Mouse (Mus musculus) G1E-ER4 (cell line): ENCODE data around the gene Agbl2. TPM values are rescaled to one million over a fixed set of nuclear protein-coding genes. Genes with fewer than 3 reads are reported as not detected.

Source experiments
- GATA1 ChIP-seq: IDR thresholded peaks from one replicate; pipeline ENCODE4 v1.8.0; 2012; ENCODE audit warnings: low read length, inconsistent platforms
- polyA plus RNA-seq: library from polyadenylated mRNA; stranded (reverse); fragments of >175 nt; gene quantifications from 2 replicates; pipeline ENCODE4 v1.2.3, GENCODE M21; 2012

Gene Agbl2
- polyA plus RNA-seq, result not detected in 2 replicates

DNA sequence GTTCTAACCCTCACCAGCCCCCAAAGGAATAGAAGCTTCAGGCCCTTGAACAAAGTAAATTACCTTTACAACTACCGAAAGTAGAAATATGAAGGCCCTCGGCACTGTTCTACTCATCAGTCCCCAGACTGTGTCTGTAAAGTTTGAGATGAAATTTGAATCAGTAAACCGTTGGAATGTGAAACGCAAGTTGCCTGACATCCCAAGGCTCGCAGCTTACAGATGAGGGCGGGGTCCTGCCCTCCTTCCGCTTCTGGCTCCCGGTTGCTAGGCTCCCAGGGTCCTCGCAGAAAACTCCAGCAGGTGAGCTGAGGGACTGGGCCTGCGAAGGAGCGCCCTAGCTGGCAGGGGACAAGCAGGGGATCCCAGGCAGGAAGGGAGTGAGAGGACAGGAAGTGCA lies at the start of gene Agbl2:
Gene Agbl2 (plus strand): TSS at position 270 of the 400 bp plus-strand sequence.
- no peak for TF ChIP-seq GATA1

DNA sequence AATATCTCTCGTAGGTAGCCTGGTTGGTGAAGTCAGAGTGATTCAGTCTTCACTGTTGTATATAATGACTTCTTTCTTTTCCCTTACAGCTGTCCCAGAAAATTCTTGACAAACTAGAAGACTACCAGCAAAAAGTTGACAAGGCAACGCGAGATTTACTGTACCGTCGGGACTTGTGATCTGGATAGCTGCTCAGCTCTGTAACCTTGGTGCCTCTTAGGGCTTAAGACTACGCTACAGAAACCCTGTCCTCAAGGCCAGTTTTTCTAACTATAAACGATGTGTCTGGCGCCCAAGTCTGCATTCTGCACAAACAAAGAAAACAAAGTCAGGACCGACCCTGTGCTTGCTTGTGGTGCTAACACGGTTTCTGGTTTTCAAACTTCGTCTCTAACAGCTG lies 47.2 kb upstream of the Agbl2 start:
- TF ChIP-seq GATA1, result no peak

DNA sequence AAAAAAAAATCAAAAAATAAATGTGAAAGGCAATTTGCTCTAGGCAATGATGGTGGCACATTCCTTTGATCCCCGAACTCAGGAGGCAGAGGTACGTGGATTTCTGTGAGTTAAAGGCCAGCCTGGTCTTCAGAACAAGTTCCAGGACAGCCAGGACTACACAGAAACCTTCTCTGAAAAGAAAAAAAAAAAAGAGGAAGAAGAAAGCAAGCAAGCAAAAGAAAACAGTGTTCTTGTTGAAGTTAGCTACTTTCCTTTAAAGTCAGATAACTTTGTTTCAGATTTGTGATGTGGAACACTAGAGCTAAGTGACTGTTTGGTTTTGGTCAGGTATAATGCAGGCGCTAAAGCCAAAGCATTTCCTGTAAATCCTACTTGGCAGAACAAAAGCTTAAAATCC lies 43.7 kb upstream of the Agbl2 start:
- no peak for TF ChIP-seq GATA1

DNA sequence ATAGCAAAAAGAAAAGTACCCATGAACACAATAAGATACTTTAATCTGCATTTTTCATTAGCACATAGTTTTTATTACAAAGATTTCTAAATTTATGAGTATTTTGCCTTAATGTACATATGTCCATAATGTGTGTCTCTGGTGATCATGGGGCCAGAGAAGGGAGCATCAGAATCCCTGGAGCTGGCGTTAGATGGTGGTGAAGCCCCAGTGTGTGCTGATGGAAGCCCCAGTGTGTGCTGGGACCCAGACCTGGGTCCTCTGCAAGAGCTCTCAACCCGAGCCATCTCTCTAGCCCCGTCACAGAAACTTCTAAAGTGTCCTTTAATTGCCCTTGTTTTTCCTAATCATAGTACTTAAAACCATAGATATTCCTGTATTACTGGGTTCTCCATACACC lies 43.2 kb upstream of the Agbl2 start:
- TF ChIP-seq GATA1, result no peak

DNA sequence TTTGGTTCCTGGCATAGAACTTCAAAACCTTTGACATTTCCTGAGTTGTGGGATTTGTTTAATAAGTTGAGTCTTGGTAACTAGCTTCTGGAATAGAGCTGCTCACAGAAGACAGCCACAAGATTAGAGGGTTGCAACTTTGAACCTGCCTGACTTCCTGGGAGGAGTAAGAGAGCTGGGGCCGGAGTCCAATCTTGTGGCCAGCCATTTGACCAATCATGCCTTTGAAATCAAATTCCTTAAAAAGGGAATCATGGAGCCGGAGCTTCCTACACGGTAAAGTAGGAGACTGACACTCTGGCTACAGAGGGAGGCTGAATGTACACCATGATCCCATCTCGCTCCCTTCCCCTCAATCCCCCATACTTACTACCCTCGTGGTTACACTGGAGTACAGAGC lies 42.6 kb upstream of the Agbl2 start:
- no peak for TF ChIP-seq GATA1

DNA sequence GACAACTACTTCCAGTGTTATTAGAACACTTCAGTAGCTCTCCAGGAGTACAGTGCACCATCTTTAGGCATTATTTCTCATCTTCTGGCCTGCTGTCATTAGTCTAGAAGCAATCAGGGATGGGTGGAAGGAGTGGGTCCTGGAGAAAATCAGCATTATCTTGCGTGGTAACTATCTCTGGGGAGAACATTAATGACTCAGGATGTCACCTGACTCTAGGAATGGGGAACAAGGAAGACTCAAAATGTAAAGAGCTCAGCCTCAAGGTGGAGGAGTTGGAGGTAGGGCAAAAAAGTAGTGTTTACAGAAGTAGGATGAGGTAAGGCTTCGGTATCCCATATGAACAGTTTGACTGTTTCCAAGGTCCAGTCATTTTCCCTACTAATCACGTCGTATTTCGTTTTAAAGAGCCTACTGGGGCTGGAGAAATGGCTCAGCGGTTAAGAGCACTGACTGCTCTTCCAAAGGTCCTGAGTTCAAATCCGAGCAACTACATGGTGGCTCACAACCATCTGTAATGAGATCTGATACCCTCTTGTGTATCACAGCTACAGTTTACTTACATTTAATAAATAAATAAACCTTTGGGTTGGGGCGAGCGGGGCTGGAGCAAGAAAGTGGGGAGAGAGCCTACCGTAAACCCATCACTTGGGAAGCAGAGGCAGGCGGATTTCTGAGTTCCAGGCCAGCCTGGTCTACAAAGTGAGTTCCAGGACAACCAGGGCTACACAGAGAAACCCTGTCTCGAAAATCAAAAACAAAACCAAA lies 38.1 kb upstream of the Agbl2 start:
- no peak for TF ChIP-seq GATA1

DNA sequence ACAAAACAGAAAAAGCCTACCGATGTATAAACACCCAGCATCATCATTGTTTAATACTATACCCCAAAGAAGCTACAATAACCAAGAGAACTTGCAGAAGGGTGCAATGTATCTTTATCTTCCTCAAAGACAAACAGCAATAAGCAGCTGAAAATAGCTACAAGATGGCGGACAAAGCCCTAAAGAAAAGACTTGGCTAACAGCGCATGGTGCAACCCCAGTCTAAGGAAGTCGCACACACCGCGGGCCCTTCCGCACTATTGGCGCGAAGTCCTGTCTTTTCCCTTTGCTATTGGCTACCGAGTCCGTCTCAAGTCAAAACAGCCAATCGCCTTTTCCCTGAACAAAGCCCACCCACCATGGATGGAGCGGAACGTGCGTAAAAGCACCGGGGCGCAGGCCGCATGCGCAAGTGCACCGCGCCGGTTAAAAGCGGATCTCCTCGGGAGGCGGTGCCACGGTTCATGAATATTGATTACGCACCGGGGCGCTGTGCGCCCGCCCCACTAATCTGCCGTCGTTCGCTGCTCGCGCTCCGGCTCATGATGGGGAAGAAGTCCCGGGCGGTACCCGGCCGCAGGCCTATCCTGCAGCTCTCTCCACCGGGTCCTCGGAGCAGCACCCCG lies 37.4 kb upstream of the Agbl2 start, which contains the start of gene Fnbp4:
Gene Fnbp4 (plus strand): TSS at position 318 of the 626 bp plus-strand sequence.
- no peak for TF ChIP-seq GATA1

DNA sequence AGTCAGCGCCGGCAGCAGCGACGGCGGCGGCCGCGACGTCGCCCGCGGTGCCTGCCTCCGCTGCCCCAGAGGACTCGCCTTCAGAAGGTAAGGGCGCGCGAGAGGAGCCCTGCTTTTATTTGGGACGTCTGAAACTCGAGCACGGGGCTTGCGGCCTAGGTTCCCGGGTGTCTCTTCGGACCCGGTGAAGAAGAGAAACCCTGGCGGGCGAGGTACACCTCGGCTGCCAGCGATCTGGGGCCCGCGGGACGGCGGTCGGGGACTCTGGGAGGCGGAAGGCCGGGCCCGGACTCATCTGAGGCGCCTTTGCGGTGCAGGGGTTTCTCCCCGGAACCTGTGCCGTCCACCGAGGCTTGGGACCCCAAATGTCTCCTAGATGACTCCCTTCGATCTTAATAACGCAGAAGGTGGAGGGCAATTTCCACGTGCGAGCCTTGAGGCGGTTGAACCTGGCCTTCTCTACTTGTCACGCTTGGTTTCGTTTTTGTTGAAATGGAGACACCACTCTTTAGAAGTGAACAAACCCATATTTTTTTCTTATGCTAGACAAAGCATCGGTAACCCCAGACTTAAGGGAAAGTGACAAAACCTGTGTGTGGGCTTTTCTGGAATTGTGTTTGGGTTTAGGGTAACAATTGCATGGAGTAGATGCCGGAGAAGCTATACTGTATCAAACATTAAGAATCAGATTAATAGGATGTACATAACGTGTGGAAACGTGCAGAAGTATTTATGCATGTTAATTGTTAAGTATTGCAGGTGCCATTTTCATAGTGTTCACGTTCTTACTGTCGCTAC lies 36.6 kb upstream of the Agbl2 start:
- TF ChIP-seq GATA1, result no peak

DNA sequence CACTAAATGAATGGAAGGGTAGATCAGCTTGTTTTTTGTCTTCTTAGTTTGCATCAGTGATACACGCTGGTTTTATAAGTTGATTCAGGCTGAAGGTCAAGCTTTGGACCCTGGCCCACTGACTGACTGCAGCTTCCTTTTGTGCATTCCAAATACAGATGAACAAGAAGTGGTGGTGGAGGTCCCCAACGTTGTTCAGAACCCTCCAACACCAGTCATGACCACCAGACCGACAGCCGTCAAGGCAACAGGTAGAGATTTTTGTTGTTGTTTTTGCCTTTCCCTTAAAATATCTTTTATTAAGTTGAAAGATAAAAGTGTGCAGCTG lies 36.0 kb upstream of the Agbl2 start:
- no peak for TF ChIP-seq GATA1

DNA sequence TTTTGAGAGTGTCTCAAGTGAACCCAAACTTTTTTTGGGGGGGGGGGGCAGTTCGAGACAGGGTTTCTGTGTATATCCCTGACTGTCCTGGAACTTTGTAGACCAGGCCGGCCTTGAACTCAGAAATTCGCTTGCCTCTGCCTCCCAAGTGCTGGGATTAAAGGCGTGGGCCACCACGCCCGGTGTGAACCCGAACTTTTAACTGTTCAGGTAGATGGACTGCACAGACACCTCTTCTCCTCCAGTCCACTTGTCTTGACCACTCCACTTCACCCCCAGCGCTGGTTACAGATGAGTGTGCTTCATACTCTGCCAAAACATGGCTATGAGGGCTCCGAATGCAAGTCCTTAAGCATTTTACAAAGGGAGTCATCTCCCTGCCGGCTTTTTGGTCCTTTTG lies 35.4 kb upstream of the Agbl2 start:
- no peak for TF ChIP-seq GATA1

DNA sequence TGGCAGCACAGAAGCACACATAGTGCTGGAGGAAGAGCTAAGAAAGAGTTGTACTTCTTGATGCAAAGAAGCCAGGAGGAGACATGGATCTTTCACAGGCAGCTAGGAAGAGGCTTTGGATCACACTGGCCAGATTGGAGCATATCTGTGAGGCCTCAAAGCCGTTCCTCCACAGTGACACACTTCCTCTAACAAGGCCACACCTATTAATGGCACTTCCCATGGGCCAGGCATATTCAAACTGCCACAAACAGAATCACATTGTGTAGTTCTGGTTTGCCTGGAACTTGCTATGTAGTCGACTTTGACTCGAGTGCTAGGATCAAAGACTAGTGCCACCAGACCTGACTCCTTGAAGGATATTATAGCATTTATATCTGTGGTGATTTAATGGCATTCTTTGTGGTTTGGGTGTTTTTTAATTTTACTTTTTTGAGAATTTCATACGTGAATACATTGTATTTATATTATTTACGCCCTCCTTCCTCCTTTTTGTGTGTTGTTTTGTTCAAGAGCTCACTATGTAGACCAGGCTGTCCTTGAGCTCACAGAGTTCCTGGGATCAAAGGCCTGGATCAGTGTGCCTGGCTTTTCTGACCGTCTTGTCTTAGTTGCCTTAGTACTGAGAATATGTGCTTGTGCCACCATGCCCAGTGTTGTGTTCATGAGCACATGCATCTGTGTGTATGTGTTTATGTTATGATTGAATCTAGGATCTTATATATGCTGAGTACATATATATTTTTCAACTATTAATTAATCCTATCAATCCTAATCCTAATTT lies 32.7 kb upstream of the Agbl2 start:
- no peak for TF ChIP-seq GATA1

DNA sequence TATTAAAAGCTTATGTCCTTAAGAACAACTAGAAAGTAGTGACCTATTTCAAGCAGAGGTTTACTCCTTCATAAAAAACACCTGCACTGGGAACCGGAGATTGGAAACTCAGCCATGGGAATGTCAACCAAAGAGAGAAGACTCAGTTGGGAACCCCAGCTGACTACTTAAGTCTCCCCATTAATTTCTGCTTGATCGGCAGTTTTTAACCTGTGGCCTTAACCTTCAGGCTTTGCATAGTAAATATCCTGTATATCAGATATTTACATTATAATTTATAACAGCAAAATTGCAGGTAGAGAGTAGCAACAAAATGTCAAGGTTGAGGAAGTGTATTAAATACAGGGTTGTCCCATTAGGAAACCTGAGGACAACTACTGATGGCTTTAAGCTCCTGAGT lies 29.0 kb upstream of the Agbl2 start:
- no peak for TF ChIP-seq GATA1

DNA sequence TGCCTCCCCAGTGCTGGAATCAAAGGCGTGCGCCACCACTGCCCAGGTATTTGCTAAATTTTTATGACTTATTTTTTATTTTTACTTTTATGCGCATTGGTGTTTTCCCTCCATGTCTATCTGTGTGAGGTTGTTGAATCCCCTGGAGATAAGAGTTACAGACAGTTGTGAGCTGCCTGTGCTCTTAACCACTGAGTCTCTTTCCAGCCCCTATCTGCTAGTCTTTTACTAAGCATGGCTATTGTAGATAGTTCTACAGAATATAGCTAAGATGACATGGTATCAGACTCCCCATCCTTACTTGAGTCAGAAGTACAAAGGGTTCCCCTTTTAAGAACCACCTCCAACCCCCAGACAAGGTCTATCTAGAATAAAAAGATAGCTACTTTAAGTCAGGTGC lies 28.3 kb upstream of the Agbl2 start:
- TF ChIP-seq GATA1, result no peak

DNA sequence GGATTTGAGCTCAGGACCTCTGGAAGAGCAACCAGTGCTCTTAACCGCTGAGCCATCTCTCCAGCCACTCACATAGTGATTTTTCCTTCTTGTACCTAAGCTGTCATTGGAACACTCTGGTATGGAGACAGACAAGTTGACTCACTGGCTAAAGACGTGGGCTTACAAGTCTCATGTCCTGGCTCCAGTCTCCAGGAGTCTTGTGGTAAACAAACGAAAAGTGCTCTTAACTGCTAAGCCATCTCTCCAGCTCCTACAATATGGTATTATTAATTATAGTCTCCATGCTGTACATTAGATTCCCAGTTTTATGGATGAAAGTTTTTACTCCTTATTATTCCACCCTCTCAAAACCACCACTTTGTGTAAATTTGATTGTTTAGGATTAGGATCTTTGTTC lies 17.4 kb upstream of the Agbl2 start:
- TF ChIP-seq GATA1, result no peak

DNA sequence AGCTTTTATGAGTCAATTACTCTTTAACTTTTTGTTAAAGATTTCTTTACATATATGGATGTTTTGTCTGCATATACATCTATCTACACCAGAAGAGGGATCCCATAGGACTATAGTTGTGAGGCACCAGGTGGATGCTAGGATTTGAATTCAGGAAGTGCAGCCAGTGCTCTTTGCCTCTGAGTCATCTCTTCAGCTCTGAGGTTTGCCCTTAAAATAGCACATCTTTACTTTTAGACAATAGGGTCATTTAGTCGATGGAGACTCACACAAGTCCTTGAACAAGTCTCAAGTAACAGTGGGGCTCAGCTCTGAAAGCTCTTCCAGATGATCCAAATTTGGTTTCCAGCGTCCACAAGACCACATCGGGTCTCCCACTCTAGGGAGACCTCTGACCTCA lies 1.2 kb upstream of the Agbl2 start:
- no peak for TF ChIP-seq GATA1

DNA sequence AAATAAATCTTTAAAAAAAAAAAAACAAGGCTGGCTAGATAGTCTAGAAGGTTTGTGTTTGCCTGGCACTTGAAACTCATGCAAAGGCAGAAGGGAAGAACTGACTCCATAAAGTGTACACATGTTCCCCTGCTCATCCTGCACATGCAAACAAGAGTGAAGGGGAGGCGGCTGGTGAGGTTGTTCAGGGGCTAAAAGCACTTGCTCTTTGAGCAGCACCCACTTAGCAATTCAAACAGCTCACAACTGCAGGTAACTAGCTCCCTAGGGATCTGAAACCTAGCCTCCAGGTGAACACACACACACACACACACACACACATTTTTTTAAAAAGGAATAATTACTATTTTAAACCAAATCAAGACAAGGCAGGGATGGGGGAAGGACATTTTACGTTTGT lies 589 bp upstream of the Agbl2 start:
- no peak for TF ChIP-seq GATA1
